Mouse (Mus musculus): ENCODE measurements at regions not wholly inside any gene's neighbourhood (a gene's known extent, or its start where the extent isn't known, plus 50 kb on each side); places are given as distances from the start of the nearest gene placed in this dataset.

DNA sequence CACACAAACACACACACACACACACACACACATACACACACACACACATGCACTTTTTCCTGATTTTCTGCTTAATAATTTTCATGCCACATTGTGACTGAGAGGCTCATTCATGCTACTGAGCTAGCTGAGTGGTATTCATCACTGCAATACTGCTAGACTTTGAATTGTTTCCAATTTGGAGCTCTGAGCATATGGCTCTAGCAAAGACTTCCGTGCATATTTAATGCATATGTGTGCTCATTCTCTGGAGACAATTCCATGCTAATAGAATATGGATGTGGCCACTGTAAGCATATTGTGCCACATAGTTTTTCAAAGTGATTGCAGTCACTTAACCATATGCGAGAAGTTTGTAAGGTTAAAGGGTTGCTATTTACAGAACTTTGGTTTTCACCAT, 432.4 kb upstream of the Gnpda2 start:
- Histone ChIP-seq H3K27me3 (ENCODE audit: control insufficient read depth, insufficient read depth, low read depth, low read length) (no peaks in the 10 kb centered on the region), H3K4me2 (ENCODE audit: low read length) (no peak overlapping the region), H3K4me3 (ENCODE audit: low read depth, low read length) (no peak overlapping the region), H3K9me3 (replicated peaks; ENCODE audit: control insufficient read depth, low read length, poor library complexity, severe bottlenecking) (no peaks in the 10 kb centered on the region), H3K9ac (ENCODE audit: low read depth, low read length) (no peak overlapping the region), H3K36me3 (ENCODE audit: control insufficient read depth, insufficient read depth, low read length) (no peaks in the 10 kb centered on the region), H3K4me1 (ENCODE audit: control insufficient read depth, insufficient read depth, low read length) (no peaks in the 10 kb centered on the region; the same call in 1 of the 2 replicates), H3K27ac (ENCODE audit: low read length) (no peak overlapping the region)
- 41% methylated on average over 2 of the region's 2 CpGs for WGBS
- ATAC-seq = 0 out of 2 replicates have a peak, but pooled peaks have one; percentile 56

DNA sequence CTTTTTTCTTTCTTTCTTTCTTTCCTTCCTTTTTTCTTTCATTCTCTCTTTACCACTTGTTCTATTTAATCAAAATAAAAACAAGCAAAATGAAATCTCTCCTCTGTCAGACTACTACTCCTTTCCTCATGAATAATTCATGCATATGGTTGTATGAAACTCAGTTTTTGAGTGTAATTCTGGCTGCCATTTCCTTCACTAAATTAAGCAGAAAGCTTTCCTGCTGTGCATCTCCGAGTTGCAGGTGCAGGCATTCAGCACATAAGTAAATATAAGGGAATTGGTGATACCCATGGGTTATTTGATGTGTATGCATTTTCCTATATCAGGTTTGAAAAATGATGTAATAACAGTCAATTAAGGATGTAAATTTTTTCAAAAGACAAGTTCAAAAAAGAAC, 419.8 kb upstream of the Gnpda2 start:
- no peak overlapping the region for H3K27ac ChIP-seq (ENCODE audit: low read length)
- H3K4me1 ChIP-seq (ENCODE audit: control insufficient read depth, insufficient read depth, low read length) = no peaks in the 10 kb centered on the region
- no peak for ATAC-seq
- 23% methylated on average over 1 of the region's 1 CpGs for WGBS
- H3K9ac ChIP-seq (ENCODE audit: low read depth, low read length) = no peak overlapping the region
- H3K9me3 ChIP-seq (replicated peaks; ENCODE audit: control insufficient read depth, low read length, poor library complexity, severe bottlenecking) = no peaks in the 10 kb centered on the region
- H3K4me3 ChIP-seq (ENCODE audit: low read depth, low read length) = no peak overlapping the region
- H3K27me3 ChIP-seq (ENCODE audit: control insufficient read depth, insufficient read depth, low read depth, low read length) = no peaks in the 10 kb centered on the region
- H3K4me2 ChIP-seq (ENCODE audit: low read length) = no peak overlapping the region
- H3K36me3 ChIP-seq (ENCODE audit: control insufficient read depth, insufficient read depth, low read length) = no peaks in the 10 kb centered on the region
